Mouse (Mus musculus) C2C12 (cell line): Measurements from ENCODE around the gene Tnfaip2. TPM values are rescaled to one million over a fixed set of nuclear protein-coding genes. Genes with fewer than 3 reads are reported as not detected.

Source experiments
- H3K27me3 ChIP-seq: one replicate; pipeline ENCODE4 v1.6.1; 2011; ENCODE audit not compliant: control insufficient read depth, insufficient read depth, insufficient read length
- H3K36me3 ChIP-seq: one replicate; pipeline ENCODE4 v1.6.1; 2011; ENCODE audit not compliant: control insufficient read depth, insufficient read depth
- H3K4me3 ChIP-seq: one replicate; pipeline ENCODE4 v1.5.1; 2011; ENCODE audit warnings: mild to moderate bottlenecking, control low read depth; ENCODE audit not compliant: poor library complexity, insufficient read depth, severe bottlenecking
- H3K79me2 ChIP-seq: one replicate; pipeline ENCODE4 v1.6.1; 2011; ENCODE audit not compliant: control insufficient read depth, insufficient read depth
- H3K79me3 ChIP-seq: one replicate; pipeline ENCODE4 v1.6.1; 2011; ENCODE audit warnings: low read depth, control low read depth
- H3ac ChIP-seq: one replicate; pipeline ENCODE3; 2011; ENCODE audit warnings: low read depth; ENCODE audit not compliant: control insufficient read depth, insufficient read length
- CEBPB ChIP-seq: IDR thresholded peaks from one replicate; pipeline ENCODE4 v1.6.1; 2011; ENCODE audit warnings: low read depth, mild to moderate bottlenecking, control low read depth, moderate library complexity
- CTCF ChIP-seq: IDR thresholded peaks from one replicate; pipeline ENCODE4 v1.5.1; 2011; ENCODE audit not compliant: control insufficient read depth, insufficient read depth, insufficient read length
- FOSL1 ChIP-seq: IDR thresholded peaks from one replicate; pipeline ENCODE4 v1.8.0; 2011; ENCODE audit warnings: mild to moderate bottlenecking, low read length; ENCODE audit not compliant: poor library complexity, insufficient read depth, severe bottlenecking
- MAX ChIP-seq: IDR thresholded peaks from one replicate; pipeline ENCODE4 v1.6.1; 2011; ENCODE audit warnings: mild to moderate bottlenecking, control low read depth
- MYOD1 ChIP-seq: IDR thresholded peaks from one replicate; pipeline ENCODE4 v1.6.1; 2011; ENCODE audit warnings: low read depth; ENCODE audit not compliant: control insufficient read depth, insufficient read length
- MYOG ChIP-seq: IDR thresholded peaks from one replicate; pipeline ENCODE4 v1.6.1; 2011; ENCODE audit not compliant: control insufficient read depth, insufficient read length; ENCODE audit errors: extremely low read depth
- USF1 ChIP-seq: IDR thresholded peaks from one replicate; pipeline ENCODE4 v1.6.1; 2011; ENCODE audit warnings: low read depth, mild to moderate bottlenecking, control low read depth, moderate library complexity
- polyA plus RNA-seq: library from polyadenylated mRNA; unstranded; fragments of >200 nt; fragmentation: generic; extraction: Trizol; gene quantifications from one replicate; pipeline ENCODE4 v1.2.1, GENCODE M21; 2012; ENCODE audit warnings: missing spikeins

The Tnfaip2 gene
- polyA plus RNA-seq, 1 experiment = 119 TPM

DNA sequence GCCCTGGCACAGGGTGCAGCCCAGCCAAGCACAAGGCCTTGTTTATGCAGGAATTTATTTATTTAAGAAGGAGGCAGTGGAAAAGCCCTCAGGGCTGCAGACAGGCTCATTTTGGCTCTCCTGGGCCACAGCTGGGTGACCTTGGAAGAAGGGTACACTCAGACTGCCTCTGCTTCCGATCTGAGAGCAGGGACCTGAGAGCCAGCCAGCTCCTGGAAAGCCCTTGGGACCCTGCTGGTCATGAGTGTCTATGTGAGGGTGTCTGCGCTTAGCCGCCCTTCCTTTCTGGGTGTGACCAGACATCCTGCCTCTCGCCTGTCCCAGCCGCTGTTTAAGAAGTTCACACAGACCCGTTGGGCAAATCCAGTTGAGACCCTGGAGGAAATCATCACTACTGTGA lies 8.1 kb downstream of the Tnfaip2 start:
- peak overlapping the region; percentile 0 for H3K4me3 ChIP-seq
- H3K27me3 ChIP-seq = no peaks in the 10 kb centered on the region
- H3K79me3 ChIP-seq = peaks cover 21% of the 10 kb centered on the region
- no peak overlapping the region for H3ac ChIP-seq
- H3K79me2 ChIP-seq = peaks cover 80% of the 10 kb centered on the region
- TF ChIP-seq MYOD1 = no peak
- peaks cover 77% of the 10 kb centered on the region for H3K36me3 ChIP-seq

DNA sequence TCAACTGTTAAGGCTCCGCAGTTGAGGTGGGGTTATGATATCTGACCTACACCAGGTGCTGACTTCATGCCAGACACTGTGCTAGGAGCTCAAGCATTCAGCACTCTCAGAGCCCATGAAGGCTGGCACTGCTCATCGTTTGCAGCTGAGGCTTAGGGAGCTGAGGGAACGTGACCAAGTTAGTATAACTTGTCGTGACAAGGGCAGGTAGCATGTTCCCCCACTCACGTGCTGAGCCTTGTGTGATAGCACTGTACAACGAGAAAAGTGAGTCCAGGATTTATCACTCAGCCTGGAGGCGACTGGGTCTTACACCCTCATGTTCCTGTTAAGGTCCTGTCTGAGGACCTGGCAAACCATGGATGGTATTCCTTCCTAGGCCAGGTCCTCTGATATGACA lies 9.3 kb downstream of the Tnfaip2 start:
- Histone ChIP-seq H3K4me3 (no peak overlapping the region), H3K79me2 (peaks cover 68% of the 10 kb centered on the region), H3ac (no peak overlapping the region), H3K27me3 (no peaks in the 10 kb centered on the region), H3K36me3 (peaks cover 67% of the 10 kb centered on the region), H3K79me3 (peaks cover 12% of the 10 kb centered on the region)
- no peak for TF ChIP-seq MYOD1
- TF ChIP-seq CEBPB = no peak
- TF ChIP-seq MYOG = no peak
- TF ChIP-seq FOSL1 = no peak
- TF ChIP-seq MAX = no peak
- TF ChIP-seq CTCF = no peak
- no peak for TF ChIP-seq USF1

DNA sequence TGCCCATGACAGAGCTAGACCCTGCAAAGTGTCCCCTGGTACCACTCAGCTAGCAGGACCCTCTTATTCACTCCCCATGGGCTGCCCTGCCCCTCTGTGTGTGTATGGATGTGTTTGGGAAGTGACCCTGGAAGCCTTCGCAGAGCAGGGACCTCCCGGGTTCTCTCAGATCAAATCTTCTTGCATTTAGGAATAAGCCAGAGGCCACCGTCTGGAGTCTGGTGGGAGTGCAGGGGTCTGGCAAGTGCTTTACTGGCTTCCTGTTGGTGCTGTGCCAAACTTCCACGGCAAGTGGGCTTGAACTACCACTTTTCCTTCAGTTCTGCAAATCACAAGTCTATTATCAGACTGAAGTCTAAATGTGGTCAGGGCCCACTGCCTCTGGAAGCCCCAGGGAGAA lies 11.8 kb downstream of the Tnfaip2 start:
- Histone ChIP-seq H3K79me2 (peaks cover 44% of the 10 kb centered on the region), H3ac (no peak overlapping the region), H3K36me3 (peaks cover 56% of the 10 kb centered on the region), H3K4me3 (no peak overlapping the region), H3K27me3 (no peaks in the 10 kb centered on the region), H3K79me3 (peaks cover 8% of the 10 kb centered on the region)
- TF ChIP-seq CEBPB (no peak), USF1 (no peak), CTCF (no peak), FOSL1 (no peak), MYOD1 (no peak), MAX (no peak), MYOG (no peak)

DNA sequence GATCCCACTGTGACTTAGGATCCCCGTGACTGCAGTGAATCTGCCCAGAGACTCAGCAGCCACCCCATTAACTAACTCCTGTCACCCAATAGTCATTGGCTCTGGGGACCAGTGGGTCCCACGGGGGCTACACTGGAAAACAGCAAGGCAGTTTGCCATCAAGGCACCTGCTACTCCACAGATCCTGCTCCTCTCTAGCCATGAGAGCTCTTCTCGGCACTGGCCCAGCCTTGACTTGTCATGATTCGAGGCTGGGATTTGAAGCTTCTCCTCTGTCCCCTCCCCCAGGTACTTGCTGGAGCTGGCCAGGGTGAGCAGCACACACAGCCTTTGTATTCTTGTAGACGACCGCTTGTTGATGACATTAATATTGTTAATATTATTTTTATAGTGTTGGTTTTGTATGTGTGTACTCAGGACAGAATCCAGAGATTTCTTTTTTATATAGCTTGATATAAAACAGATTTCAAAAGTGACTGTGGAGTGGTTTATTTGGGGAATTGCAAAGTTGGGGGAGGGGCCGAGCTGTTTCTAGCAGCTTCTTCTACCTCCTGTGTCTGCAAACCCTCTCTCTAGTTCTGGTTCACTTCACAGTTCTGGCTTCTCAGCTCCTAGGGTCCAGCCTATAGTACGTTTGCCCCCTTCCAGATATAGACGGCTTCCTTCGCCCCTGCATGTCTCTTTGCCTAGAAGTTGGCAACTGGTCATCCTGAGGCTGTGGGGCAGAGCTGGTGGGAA lies 12.4 kb downstream of the Tnfaip2 start:
- peaks cover 53% of the 10 kb centered on the region for H3K36me3 ChIP-seq
- peak overlapping the region; percentile 38 for H3ac ChIP-seq
- H3K79me2 ChIP-seq = peaks cover 43% of the 10 kb centered on the region
- H3K79me3 ChIP-seq = peaks cover 8% of the 10 kb centered on the region
- no peak for TF ChIP-seq CEBPB
- no peak for TF ChIP-seq CTCF
- TF ChIP-seq MYOG = no peak
- no peak for TF ChIP-seq MAX
- TF ChIP-seq FOSL1 = no peak
- no peaks in the 10 kb centered on the region for H3K27me3 ChIP-seq
- no peak overlapping the region for H3K4me3 ChIP-seq

DNA sequence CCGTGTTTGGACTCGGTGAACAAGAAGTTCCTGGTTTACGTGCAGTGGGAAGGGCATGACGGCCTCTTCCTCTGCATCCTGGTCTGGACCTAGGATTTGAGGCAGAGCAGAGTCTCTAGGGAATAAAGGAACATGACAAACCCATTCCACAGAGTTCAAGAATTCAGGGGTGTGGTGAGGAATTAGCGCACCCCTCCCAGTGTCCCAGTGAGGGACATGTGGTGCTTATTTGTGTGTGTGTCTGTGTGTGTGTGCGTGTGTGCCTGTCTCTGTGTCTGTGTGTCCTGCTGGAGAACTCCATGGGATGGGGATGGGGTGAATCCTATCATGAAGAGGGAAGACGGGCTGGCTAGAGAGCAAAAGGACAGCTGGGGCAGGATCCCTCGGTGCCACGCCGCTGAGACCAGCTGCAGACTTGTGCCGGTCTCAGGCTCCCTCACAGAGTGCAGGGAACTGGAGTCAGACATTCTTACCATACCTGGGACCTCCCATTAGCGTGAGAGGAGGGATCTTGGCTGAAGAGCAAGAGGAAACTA lies 13.1 kb downstream of the Tnfaip2 start:
- no peak overlapping the region for H3K4me3 ChIP-seq
- no peak for TF ChIP-seq MYOG
- TF ChIP-seq MAX = peak; percentile 86
- TF ChIP-seq CTCF = no peak
- TF ChIP-seq CEBPB = no peak
- no peak for TF ChIP-seq USF1
- peak; percentile 1 for TF ChIP-seq MYOD1
- TF ChIP-seq FOSL1 = no peak
- peaks cover 8% of the 10 kb centered on the region for H3K79me3 ChIP-seq
- no peaks in the 10 kb centered on the region for H3K27me3 ChIP-seq
- peaks cover 36% of the 10 kb centered on the region for H3K79me2 ChIP-seq
- peak overlapping the region; percentile 38 for H3ac ChIP-seq
- peaks cover 46% of the 10 kb centered on the region for H3K36me3 ChIP-seq

DNA sequence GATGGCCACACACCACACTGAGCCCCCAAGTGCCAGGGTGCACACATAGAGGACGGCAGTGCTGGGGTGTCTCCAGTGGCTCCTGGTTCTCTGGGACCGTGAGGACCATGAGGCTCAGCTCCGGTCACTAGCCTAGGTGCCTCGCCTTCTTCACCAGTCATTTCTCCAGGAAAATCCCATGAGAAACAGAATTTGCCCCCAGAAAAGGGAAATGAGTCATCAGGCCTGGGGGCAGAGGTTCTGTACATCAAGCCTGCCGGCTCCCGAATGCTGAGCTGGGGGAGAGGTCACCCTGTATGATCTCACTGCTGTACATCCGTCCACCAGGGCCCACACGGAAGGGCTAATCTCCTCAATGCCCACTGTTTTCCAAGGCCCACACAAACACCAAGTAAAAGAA lies 13.6 kb downstream of the Tnfaip2 start:
- peak; percentile 77 for TF ChIP-seq FOSL1
- no peak for TF ChIP-seq MYOG
- TF ChIP-seq MAX = peak; percentile 54
- no peak overlapping the region for H3K4me3 ChIP-seq
- H3K79me2 ChIP-seq = peaks cover 33% of the 10 kb centered on the region
- H3K27me3 ChIP-seq = no peaks in the 10 kb centered on the region
- H3K79me3 ChIP-seq = peaks cover 8% of the 10 kb centered on the region
- H3ac ChIP-seq = peak overlapping the region; percentile 28
- peaks cover 41% of the 10 kb centered on the region for H3K36me3 ChIP-seq
